Mouse (Mus musculus) midbrain, embryonic 13.5 days (tissue): ENCODE data around the gene Aasdh. TPM values are rescaled to one million over a fixed set of nuclear protein-coding genes. Genes with fewer than 3 reads are reported as not detected.
A peak's percentile ranks its signal among the peaks of the same experiment; 100 is the strongest.

Experiments
- ATAC-seq: fragments of 200-750 bp; cut with Nextera tagmentation; 2 replicates; pipeline ENCODE4 v1.8.0; 2017; ENCODE audit warnings: mild to moderate bottlenecking, moderate TSS enrichment, moderate library complexity
- H3K27ac ChIP-seq: fragments of 300-500 bp; sonication (generic); 2 replicates; pipeline ENCODE4 v1.5.1; 2015; ENCODE audit warnings: inconsistent platforms, mild to moderate bottlenecking, moderate library complexity
- H3K27me3 ChIP-seq: fragments of 300-500 bp; sonication (generic); 2 replicates; pipeline ENCODE4 v1.6.1; 2015; ENCODE audit warnings: mild to moderate bottlenecking, inconsistent platforms
- H3K36me3 ChIP-seq: fragments of 300-500 bp; sonication (generic); 2 replicates; pipeline ENCODE4 v1.6.1; 2015; ENCODE audit warnings: mild to moderate bottlenecking, inconsistent platforms
- H3K4me1 ChIP-seq: fragments of 300-500 bp; sonication (generic); replicated peaks from 2 replicates; pipeline ENCODE4 v1.6.1; 2015; ENCODE audit warnings: inconsistent platforms
- H3K4me2 ChIP-seq: fragments of 300-500 bp; sonication (generic); replicated peaks from 2 replicates; pipeline ENCODE4 v1.6.1; 2015; ENCODE audit warnings: moderate library complexity, mild to moderate bottlenecking, inconsistent platforms
- H3K4me3 ChIP-seq: fragments of 300-500 bp; sonication (generic); replicated peaks from 2 replicates; pipeline ENCODE4 v1.5.1; 2015; ENCODE audit warnings: mild to moderate bottlenecking, inconsistent platforms
- H3K9ac ChIP-seq: fragments of 300-500 bp; sonication (generic); replicated peaks from 2 replicates; pipeline ENCODE4 v1.6.1; 2015; ENCODE audit warnings: mild to moderate bottlenecking, inconsistent platforms
- H3K9me3 ChIP-seq: fragments of 300-500 bp; sonication (generic); 2 replicates; pipeline ENCODE4 v1.6.1; 2016; ENCODE audit warnings: mild to moderate bottlenecking, inconsistent platforms
- WGBS: fragments of 180-500 bp; shearing (Covaris S2); methylation state at CpG from one replicate; pipeline ENCODE4 v1.1.7; 2015; 5-methylcytosine and 5-hydroxymethylcytosine counted together
- polyA plus RNA-seq: library from polyadenylated mRNA; unstranded; fragments of >200 nt; fragmentation: Nextera tagmentation; extraction: Ambion mirVana; gene quantifications from 2 replicates; pipeline ENCODE4 v1.2.1, GENCODE M21; 2015

Gene Aasdh
- polyA plus RNA-seq, 1 experiment from 2014 or later, result 26.2 TPM

DNA sequence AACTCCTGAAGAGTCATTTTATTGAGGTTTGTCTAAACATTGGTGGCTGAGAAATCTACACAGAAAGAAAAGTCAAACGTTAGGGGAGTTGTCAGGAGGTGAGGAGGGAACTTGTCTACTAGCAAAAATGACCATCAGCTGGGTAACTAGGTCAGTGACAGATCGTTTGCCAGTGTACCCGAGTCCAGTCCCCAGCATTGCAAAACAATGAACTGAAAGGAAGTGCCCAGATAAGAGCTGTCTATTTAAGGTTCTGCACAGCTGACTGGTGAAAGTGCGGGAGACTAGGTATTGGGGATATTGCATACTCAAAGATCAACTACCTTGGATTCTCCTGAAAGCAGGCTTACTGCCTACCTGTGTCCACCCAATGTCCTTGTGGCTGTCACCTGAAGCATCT is 3.2 kb downstream of the Aasdh start:
- H3K4me1 ChIP-seq, result peaks cover 15% of the 10 kb centered on the region

DNA sequence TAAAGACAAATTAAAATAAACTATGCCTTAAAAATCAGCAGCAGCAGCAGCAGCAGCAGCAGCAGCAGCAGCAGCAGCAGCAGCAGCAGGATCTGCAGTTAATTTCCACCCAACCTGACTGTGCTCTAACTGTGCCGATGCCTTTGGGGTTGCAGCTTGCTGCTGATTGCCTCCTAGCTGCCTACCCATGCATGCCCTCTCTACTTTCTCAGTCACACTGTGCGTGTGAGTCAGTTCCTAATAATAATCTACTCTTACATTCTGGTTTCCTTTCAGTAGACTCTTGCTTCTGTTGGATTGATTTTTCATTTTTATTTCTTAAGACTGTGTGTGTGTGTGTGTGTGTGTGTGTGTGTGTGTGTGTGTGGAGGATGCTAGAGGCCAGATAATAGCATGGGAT is 12.2 kb downstream of the Aasdh start:
- Histone ChIP-seq H3K27ac (no peak overlapping the region), H3K4me1 (no peaks in the 10 kb centered on the region), H3K36me3 (peaks cover 78% of the 10 kb centered on the region), H3K4me2 (no peak overlapping the region), H3K27me3 (no peaks in the 10 kb centered on the region), H3K9me3 (no peaks in the 10 kb centered on the region), H3K4me3 (no peak overlapping the region), H3K9ac (no peak overlapping the region)
- no peak for ATAC-seq
- 96% methylated on average over 2 of the region's 2 CpGs for WGBS

More for the DNA sequence above, 3.2 kb downstream of the Aasdh start:
- Histone ChIP-seq H3K27ac (no peak overlapping the region), H3K4me3 (no peak overlapping the region), H3K4me2 (no peak overlapping the region), H3K27me3 (no peaks in the 10 kb centered on the region), H3K9me3 (no peaks in the 10 kb centered on the region), H3K9ac (no peak overlapping the region), H3K36me3 (peaks cover 10% of the 10 kb centered on the region; the same call in 1 of the 2 replicates)
- ATAC-seq, result no peak
- WGBS, result 87% methylated on average over 4 of the region's 4 CpGs

DNA sequence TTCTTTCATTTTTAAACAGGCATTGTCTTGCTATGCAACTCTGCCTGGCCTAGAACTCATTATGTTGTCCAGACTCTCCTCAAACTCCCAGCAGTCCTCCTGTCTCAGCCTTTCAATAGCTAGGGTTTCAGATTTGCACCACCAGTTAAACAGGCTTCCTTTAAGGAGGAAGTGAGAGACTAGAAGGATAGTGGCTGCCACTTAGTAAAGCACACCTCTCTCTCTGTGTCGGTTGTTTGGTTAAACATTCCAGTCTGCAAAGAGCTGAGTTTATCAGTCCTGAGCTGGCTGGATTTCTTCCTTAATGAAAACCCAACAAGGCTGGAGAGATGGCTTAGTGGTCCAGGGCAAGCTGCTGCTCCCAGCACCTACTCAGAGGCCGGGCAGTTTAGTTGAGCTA is 12.7 kb downstream of the Aasdh start:
- no peak for ATAC-seq
- H3K27me3 ChIP-seq, result no peaks in the 10 kb centered on the region
- H3K36me3 ChIP-seq, result peaks cover 77% of the 10 kb centered on the region
- no peak overlapping the region for H3K4me3 ChIP-seq
- no peak overlapping the region for H3K4me2 ChIP-seq
- H3K4me1 ChIP-seq, result no peaks in the 10 kb centered on the region
- H3K27ac ChIP-seq, result no peak overlapping the region
- H3K9ac ChIP-seq, result no peak overlapping the region
- H3K9me3 ChIP-seq, result no peaks in the 10 kb centered on the region
- WGBS, result 88% methylated on average over 2 of the region's 2 CpGs

DNA sequence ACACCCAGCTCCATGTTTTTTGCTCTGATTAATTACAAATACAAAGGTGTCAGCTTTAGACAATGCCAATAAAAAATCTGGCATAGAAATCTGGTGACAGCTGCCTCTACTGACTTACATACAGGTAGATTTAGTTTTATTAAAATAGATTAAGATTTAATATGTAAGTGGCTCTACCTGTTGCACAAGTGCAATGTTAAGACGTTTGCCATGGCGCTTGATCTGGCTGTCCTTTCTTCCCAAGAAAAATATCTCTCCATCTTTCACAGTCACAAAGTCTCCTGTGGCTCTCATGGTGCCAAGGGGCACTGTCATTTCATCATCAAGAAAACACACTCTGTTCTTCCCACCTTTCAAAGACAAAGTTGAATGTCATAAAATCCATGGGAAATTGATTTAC is 18.3 kb downstream of the Aasdh start:
- no peak for ATAC-seq
- Histone ChIP-seq H3K4me1 (no peaks in the 10 kb centered on the region), H3K27me3 (no peaks in the 10 kb centered on the region), H3K9me3 (no peaks in the 10 kb centered on the region), H3K36me3 (peaks cover 68% of the 10 kb centered on the region), H3K4me2 (no peak overlapping the region), H3K4me3 (no peak overlapping the region), H3K9ac (no peak overlapping the region), H3K27ac (no peak overlapping the region)
- WGBS, result 93% methylated on average over 2 of the region's 2 CpGs

DNA sequence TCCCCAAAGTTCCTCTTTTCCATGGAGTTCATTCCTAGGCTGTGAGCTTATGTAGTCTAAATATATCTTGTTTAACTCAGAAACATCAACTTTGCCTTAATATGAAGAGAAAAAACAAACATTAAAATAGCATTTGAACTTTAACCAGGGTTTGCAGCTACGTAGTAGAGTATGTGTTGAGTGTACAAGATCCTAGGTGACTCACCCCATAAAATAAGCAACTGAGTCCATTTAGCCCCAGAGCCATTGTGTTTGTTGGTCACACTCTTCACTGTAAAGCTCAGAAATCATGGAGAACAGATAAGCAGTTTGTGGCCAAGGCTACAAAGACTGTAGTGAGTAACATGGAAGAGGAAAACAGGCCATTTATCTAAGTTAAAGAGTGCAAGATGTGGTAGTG is 21.2 kb downstream of the Aasdh start:
- no peaks in the 10 kb centered on the region for H3K4me1 ChIP-seq
- H3K27me3 ChIP-seq, result no peaks in the 10 kb centered on the region
- no peak for ATAC-seq
- H3K27ac ChIP-seq, result no peak overlapping the region
- H3K4me3 ChIP-seq, result no peak overlapping the region
- H3K4me2 ChIP-seq, result no peak overlapping the region
- H3K9ac ChIP-seq, result no peak overlapping the region
- 98% methylated on average over 1 of the region's 1 CpGs for WGBS
- H3K36me3 ChIP-seq, result peaks cover 46% of the 10 kb centered on the region
- no peaks in the 10 kb centered on the region for H3K9me3 ChIP-seq

DNA sequence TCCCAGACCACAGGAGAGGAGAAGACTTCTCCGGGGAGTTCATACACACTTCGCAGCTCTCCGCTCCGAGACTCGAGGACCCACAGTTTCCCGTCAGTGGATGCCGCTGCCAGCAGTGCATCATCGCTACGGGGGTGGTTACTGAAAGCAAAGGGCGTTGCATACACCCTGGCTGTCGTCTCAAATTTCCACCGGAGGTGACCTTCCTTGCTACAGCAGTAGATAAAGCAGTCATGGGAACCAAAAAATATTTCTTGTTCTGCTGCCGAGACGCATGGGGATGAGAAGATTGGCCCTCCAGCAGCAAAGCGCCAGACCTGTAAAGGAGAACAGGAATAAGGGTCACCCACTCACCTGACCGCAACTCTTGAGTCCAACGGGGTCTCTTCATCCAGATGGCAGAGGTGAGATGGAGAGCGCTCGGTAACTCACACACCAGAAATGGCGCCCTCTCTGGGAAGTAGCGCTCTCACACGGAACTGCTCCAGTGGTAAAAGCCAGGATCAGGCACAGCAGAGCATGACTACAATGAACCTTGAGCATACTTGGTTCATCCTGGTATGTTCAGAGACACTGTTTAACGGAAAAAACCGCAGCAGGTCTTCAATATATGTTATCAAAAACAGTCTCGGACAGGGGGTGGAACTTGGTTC is 29.1 kb downstream of the Aasdh start:
- H3K4me2 ChIP-seq, result no peak overlapping the region
- no peak for ATAC-seq
- H3K9me3 ChIP-seq, result no peaks in the 10 kb centered on the region
- no peaks in the 10 kb centered on the region for H3K4me1 ChIP-seq
- H3K27me3 ChIP-seq, result no peaks in the 10 kb centered on the region
- no peak overlapping the region for H3K9ac ChIP-seq
- no peak overlapping the region for H3K27ac ChIP-seq
- H3K4me3 ChIP-seq, result no peak overlapping the region
- 90% methylated on average over 25 of the region's 25 CpGs for WGBS
- H3K36me3 ChIP-seq, result peaks cover 55% of the 10 kb centered on the region

DNA sequence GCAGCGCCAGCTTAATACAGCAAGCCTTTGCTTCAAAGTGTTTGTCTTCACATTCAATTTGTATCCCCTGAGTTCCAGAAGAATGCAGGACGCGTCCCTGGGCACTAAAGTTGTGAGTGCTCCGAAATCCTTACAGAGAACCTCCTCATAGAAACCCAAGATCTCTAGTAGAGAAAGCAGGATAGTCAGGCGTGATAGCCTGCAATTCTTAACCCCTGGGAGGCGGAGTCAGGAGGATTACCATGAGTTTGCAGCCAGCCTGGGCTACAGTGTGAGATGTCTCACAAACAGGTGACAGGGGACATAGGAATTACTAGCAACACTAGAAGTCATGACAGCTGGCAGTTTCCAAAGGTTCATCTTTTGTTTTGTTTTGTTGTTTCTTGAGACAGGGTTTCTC is 35.8 kb downstream of the Aasdh start:
- Histone ChIP-seq H3K9me3 (no peaks in the 10 kb centered on the region), H3K27me3 (no peaks in the 10 kb centered on the region), H3K36me3 (peaks cover 78% of the 10 kb centered on the region), H3K4me1 (no peaks in the 10 kb centered on the region), H3K9ac (no peak overlapping the region), H3K4me2 (peak overlapping the region; percentile 33), H3K27ac (no peak overlapping the region), H3K4me3 (no peak overlapping the region)
- 50% methylated on average over 6 of the region's 6 CpGs for WGBS
- ATAC-seq, result no peak

DNA sequence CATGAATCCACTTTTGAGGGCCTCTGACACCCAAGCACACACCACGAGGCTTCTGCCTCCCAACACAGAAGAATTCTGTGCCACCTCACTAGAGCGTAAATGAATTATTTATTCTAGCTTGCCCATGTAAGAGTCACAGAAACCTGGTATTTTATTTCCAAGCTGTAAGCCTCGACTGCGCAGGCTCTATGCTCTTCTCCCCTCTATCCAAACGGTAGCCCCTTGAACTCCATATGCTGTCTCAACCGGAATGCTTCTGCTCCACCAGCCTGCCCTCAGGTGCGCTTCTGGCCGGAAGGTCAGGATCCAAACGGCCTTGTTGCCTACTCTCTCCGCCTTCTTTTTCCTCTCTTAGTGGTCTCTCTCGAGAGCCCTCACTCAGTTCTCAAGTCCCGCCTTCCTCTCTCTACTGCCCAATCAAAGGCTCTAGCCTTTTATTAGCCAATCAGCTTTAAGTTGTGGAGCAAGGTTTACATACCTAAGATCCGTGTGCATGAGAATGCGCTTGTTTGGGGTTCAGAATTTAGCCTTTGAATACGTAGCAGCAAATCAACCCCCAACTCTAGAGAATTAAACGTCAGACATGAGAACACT is 36.5 kb downstream of the Aasdh start:
- Histone ChIP-seq H3K9ac (no peak overlapping the region), H3K27me3 (no peaks in the 10 kb centered on the region), H3K36me3 (peaks cover 77% of the 10 kb centered on the region), H3K4me3 (no peak overlapping the region; the same call in 1 of the 2 replicates), H3K27ac (no peak overlapping the region), H3K4me2 (peak overlapping the region; percentile 33), H3K4me1 (no peaks in the 10 kb centered on the region), H3K9me3 (no peaks in the 10 kb centered on the region)
- WGBS, result 30% methylated on average over 16 of the region's 16 CpGs
- ATAC-seq, result peak; percentile 57; the same call in 1 of the 2 replicates

DNA sequence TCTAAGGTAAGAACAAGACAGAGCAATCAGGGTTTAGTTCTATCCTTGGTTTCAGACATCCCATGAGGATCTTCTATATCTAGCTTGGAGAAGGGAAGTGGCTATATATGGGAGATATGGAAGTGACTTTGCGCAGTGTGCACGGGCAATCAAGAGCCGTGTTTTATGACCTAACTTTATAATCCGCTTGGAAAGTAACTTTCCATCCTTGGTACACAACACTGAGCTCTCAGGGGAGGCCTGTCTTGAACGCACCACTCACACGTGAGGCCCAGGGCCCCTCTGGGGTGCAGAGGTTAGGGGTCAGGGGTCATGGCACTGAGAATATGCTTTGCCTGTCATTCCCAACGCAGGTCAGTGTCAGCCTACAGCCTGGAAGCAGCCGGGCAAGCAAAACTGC is 38.5 kb downstream of the Aasdh start:
- ATAC-seq, result 0 out of 2 replicates have a peak, but pooled peaks have one; percentile 32
- 84% methylated on average over 8 of the region's 8 CpGs for WGBS
- H3K9ac ChIP-seq, result no peak overlapping the region

DNA sequence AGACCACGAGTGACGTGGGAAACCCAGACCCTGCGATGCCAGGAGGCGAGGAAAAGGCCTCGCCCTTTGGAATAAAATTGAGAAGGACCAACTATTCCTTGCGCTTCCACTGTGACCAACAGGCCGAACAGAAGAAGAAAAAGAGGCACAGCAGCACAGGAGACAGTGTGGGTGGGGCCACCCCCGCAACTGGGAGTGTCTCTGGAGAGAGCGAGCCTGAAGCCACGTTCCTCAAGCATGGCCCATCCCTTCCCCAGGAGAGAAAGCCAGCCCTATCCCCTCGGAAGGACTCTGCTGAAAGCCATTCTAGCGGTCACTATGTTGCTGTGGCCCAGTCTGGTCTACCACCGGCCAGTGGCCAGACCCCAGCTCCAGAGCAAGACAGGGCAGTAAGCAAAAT is 46.9 kb downstream of the Aasdh start:
- Histone ChIP-seq H3K9ac (no peak overlapping the region), H3K4me1 (peaks cover 22% of the 10 kb centered on the region), H3K4me2 (no peak overlapping the region), H3K4me3 (no peak overlapping the region), H3K27ac (no peak overlapping the region), H3K36me3 (peaks cover 48% of the 10 kb centered on the region), H3K9me3 (no peaks in the 10 kb centered on the region), H3K27me3 (peaks cover 33% of the 10 kb centered on the region)
- no peak for ATAC-seq
- WGBS, result 80% methylated on average over 13 of the region's 13 CpGs

More for the DNA sequence above, 38.5 kb downstream of the Aasdh start:
- no peaks in the 10 kb centered on the region for H3K9me3 ChIP-seq
- H3K4me2 ChIP-seq, result no peak overlapping the region
- H3K4me3 ChIP-seq, result no peak overlapping the region
- no peaks in the 10 kb centered on the region for H3K27me3 ChIP-seq
- H3K4me1 ChIP-seq, result no peaks in the 10 kb centered on the region
- H3K36me3 ChIP-seq, result peaks cover 66% of the 10 kb centered on the region
- H3K27ac ChIP-seq, result no peak overlapping the region

DNA sequence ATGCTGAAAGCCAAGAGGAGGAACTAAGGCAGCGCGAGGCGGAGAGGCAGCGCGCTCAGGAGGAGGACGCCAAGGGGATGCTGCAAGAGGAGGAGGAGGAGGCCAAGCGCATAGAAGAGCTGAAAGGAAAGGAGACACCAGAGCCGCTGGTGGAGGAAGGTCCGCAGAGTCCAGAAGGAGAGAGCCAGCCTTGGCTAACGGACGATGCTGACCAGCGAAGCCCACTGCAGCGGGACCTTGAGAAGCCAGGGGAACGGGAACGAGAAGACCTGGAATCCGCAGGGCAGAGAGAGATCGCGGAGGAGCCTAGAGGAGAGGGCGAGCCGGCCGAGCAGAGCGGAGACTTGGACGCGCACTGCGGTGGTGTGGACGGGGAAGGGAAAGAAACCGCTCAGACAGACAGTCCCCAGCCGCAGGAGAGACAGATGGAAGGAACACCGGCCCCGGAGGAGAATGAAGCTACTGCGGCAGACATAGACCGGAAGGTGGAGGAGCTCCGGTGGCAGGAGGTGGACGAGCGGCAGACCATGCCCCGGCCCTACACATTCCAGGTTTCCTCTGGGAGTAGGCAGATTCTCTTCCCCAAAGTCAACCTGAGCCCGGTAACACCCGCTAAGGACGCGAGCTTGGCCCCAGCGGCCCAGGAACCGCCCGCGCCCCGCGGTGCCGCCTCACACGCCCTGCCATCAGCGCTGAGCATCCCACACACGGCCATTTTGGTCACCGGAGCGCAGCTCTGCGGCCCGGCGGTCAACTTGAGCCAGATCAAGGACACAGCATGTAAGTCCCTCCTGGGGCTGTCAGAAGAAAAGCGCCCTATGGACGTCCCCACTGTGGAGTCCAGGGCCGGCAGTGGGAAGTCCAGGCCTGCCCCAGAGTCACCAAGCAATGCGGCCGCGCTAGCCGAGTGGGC is 48.0 kb downstream of the Aasdh start:
- Histone ChIP-seq H3K4me2 (peak overlapping the region; percentile 42), H3K9ac (peak overlapping the region; percentile 54), H3K4me1 (peaks cover 22% of the 10 kb centered on the region), H3K27ac (no peak overlapping the region), H3K4me3 (peak overlapping the region; percentile 19), H3K27me3 (peaks cover 33% of the 10 kb centered on the region), H3K9me3 (no peaks in the 10 kb centered on the region), H3K36me3 (peaks cover 55% of the 10 kb centered on the region)
- WGBS, result 18% methylated on average over 62 of the region's 62 CpGs
- ATAC-seq, result no peak
